Mouse (Mus musculus): ENCODE results near the gene Spint2. TPM values are rescaled to one million over a fixed set of nuclear protein-coding genes. Genes with fewer than 3 reads are reported as not detected.
A peak's percentile ranks its signal among the peaks of the same experiment; 100 is the strongest.
"Not testable (repeated sequence)": the region's sequence is repeated elsewhere in the genome, so short reads cannot be mapped to it uniquely, and the experiment has no call there.

Spint2 gene
- polyA plus RNA-seq, 1 experiment: 0.10 TPM

- no peaks in the 10 kb centered on the region for H3K27me3 ChIP-seq (ENCODE audit: control insufficient read depth, insufficient read depth, insufficient read length)
- TF ChIP-seq MYOG (IDR thresholded peaks at IDR 0.05; ENCODE audit: control insufficient read depth in 1 of 3, insufficient read depth in 1 of 3, insufficient read length in 2 of 3, low read depth in 2 of 3) (no peak), MYOD1 (IDR thresholded peaks at IDR 0.05; ENCODE audit: control insufficient read depth in 1 of 3, insufficient read length in 2 of 3, low read depth in 2 of 3) (no peak), TCF3 (IDR thresholded peaks at IDR 0.05; ENCODE audit: insufficient read length, low read depth) (no peak), E2F4 (IDR thresholded peaks at IDR 0.05; ENCODE audit: insufficient read depth) (no peak), MAX (IDR thresholded peaks at IDR 0.05; ENCODE audit: low read depth) (no peak), CEBPB (IDR thresholded peaks at IDR 0.05; ENCODE audit: insufficient read depth, poor library complexity, severe bottlenecking) (no peak), POLR2A (IDR thresholded peaks at IDR 0.05; ENCODE audit: insufficient read length, low read depth) (no peak), POLR2AphosphoS2 (IDR thresholded peaks at IDR 0.05; ENCODE audit: insufficient read length, low read depth) (no peak), USF1 (IDR thresholded peaks at IDR 0.05; ENCODE audit: low read depth) (no peak), REST (IDR thresholded peaks at IDR 0.05; ENCODE audit: insufficient read depth, insufficient read length) (no peak), SRF (IDR thresholded peaks at IDR 0.05; ENCODE audit: control insufficient read depth, insufficient read length, low read depth) (no peak), TCF12 (IDR thresholded peaks at IDR 0.05; ENCODE audit: insufficient read depth, poor library complexity, severe bottlenecking) (no peak)
- H3ac ChIP-seq (ENCODE audit: control insufficient read depth, insufficient read length): peak overlapping the region; percentile 22
- peak overlapping the region; percentile 59 for H3K4me3 ChIP-seq
- peak overlapping the region; percentile 94 for H3K4me2 ChIP-seq (ENCODE audit: low read depth)
- no peaks in the 10 kb centered on the region for H3K36me3 ChIP-seq (ENCODE audit: control insufficient read depth, insufficient read depth)
- H3K79me2 ChIP-seq (ENCODE audit: control insufficient read depth, insufficient read depth): no peaks in the 10 kb centered on the region
Observed at GRCm38 (mm10) chr7:29246619-29247313, 34.9 kb downstream of the Spint2 start.

DNA sequence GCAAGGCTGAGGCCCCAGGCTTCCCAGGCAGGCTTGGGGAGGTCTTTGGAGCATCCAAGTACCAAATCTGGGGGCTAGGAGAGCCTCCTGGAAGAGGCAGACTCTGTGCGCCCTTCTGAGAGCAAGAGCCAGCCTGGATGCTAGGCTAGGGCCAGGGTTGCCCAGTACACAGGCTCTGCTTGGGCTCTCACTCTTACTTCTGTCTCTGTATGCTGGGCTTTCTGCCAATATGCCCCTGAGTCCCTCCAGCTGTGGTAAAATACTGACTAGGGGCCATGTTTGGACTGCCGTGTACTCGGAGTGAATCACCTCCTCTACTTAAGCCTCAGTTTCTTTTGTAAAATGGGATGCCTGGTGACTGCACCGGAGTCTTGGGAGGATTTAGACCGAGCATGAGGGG lies 35.7 kb downstream of the Spint2 start:
- H3ac ChIP-seq (ENCODE audit: control insufficient read depth, insufficient read length): no peak overlapping the region
- H3K4me2 ChIP-seq (ENCODE audit: low read depth): no peak overlapping the region
- no peaks in the 10 kb centered on the region for H3K79me2 ChIP-seq (ENCODE audit: control insufficient read depth, insufficient read depth)
- no peaks in the 10 kb centered on the region for H3K27me3 ChIP-seq (ENCODE audit: control insufficient read depth, insufficient read depth, insufficient read length)
- H3K36me3 ChIP-seq (ENCODE audit: control insufficient read depth, insufficient read depth): no peaks in the 10 kb centered on the region
- no peak overlapping the region for H3K4me3 ChIP-seq
- TF ChIP-seq POLR2AphosphoS2 (IDR thresholded peaks at IDR 0.05; ENCODE audit: insufficient read length, low read depth) (no peak), MYOD1 (IDR thresholded peaks at IDR 0.05; ENCODE audit: control insufficient read depth in 1 of 3, insufficient read length in 2 of 3, low read depth in 2 of 3) (no peak), CEBPB (IDR thresholded peaks at IDR 0.05; ENCODE audit: insufficient read depth, poor library complexity, severe bottlenecking) (no peak)

- Histone ChIP-seq H3K27me3 (ENCODE audit: control insufficient read depth, insufficient read depth, insufficient read length) (no peaks in the 10 kb centered on the region), H3K4me2 (ENCODE audit: low read depth) (no peak overlapping the region), H3K79me2 (ENCODE audit: control insufficient read depth, insufficient read depth) (no peaks in the 10 kb centered on the region), H3ac (ENCODE audit: control insufficient read depth, insufficient read length) (no peak overlapping the region), H3K36me3 (ENCODE audit: control insufficient read depth, insufficient read depth) (no peaks in the 10 kb centered on the region), H3K4me3 (no peak overlapping the region)
- TF ChIP-seq USF1 (IDR thresholded peaks at IDR 0.05; ENCODE audit: low read depth) (no peak), MAX (IDR thresholded peaks at IDR 0.05; ENCODE audit: low read depth) (no peak), MYOG (IDR thresholded peaks at IDR 0.05; ENCODE audit: control insufficient read depth in 1 of 3, insufficient read depth in 1 of 3, insufficient read length in 2 of 3, low read depth in 2 of 3) (no peak), POLR2A (IDR thresholded peaks at IDR 0.05; ENCODE audit: insufficient read length, low read depth) (no peak), CEBPB (IDR thresholded peaks at IDR 0.05; ENCODE audit: insufficient read depth, poor library complexity, severe bottlenecking) (no peak), SRF (IDR thresholded peaks at IDR 0.05; ENCODE audit: control insufficient read depth, insufficient read length, low read depth) (no peak), MYOD1 (IDR thresholded peaks at IDR 0.05; ENCODE audit: control insufficient read depth in 1 of 3, insufficient read length in 2 of 3, low read depth in 2 of 3) (no peak), POLR2AphosphoS2 (IDR thresholded peaks at IDR 0.05; ENCODE audit: insufficient read length, low read depth) (no peak), TCF3 (IDR thresholded peaks at IDR 0.05; ENCODE audit: insufficient read length, low read depth) (no peak), REST (IDR thresholded peaks at IDR 0.05; ENCODE audit: insufficient read depth, insufficient read length) (no peak), E2F4 (IDR thresholded peaks at IDR 0.05; ENCODE audit: insufficient read depth) (no peak)
Observed at GRCm38 (mm10) chr7:29244732-29245416, 36.8 kb downstream of the Spint2 start.

DNA sequence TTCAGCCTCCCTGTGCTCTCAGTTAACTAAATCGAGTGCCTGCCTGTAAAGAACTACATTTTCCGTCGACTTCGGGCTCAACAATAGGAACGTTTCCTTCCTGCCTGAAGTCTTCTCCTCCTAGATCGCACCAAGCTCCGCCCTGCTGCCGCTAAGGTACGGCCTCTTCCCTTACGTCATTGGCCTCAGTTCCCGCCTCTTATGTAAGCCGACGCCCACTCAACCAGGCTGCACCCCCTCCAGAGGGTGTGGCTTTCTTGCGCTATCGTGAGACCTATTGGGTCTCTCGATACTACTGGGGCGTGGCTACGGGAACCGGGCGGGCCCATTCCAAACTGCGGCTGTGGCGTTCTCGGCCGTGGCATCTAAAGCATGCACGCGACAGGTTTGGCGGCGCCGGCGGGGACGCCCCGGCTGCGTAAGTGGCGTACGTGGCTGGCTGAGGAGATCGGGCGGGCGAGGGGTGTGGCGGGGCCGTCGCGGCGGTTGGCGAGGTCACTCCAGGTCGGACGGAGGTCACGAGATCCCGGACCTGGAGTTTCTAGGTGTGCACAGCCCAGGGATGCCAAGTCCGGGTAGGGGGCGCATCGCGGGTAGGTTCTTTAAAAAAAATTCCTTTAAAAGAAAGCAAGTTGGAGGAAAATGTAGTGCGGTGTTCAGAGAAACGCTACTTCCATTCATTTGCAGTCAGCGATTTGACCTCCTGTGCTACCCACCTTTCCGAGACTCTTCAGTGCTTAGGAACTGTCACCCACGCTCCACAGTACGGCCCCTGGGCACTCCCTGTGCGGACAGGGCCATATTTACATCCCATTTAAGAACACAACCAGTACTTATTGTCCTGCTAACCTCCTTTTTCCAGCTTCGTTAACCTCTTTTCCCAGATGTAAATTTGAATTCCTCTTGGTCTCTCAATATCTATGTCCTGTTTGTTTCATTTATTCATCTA lies 43.4 kb downstream of the Spint2 start, which contains the start of gene Yif1b:
Gene Yif1b, plus strand, starts transcription at position 311 of the 949 bp plus-strand sequence.
- no peaks in the 10 kb centered on the region for H3K27me3 ChIP-seq (ENCODE audit: control insufficient read depth, insufficient read depth, insufficient read length)
- TF ChIP-seq MAX (IDR thresholded peaks at IDR 0.05; ENCODE audit: low read depth): no peak
- TF ChIP-seq TCF12 (IDR thresholded peaks at IDR 0.05; ENCODE audit: insufficient read depth, poor library complexity, severe bottlenecking): no peak
- no peak for TF ChIP-seq TCF3 (IDR thresholded peaks at IDR 0.05; ENCODE audit: insufficient read length, low read depth)
- TF ChIP-seq CEBPB (IDR thresholded peaks at IDR 0.05; ENCODE audit: insufficient read depth, poor library complexity, severe bottlenecking): no peak
- TF ChIP-seq MYOD1 (IDR thresholded peaks at IDR 0.05; ENCODE audit: control insufficient read depth in 1 of 3, insufficient read length in 2 of 3, low read depth in 2 of 3): peak in 2 of 3 experiments; percentile 44 to 83
- no peak for TF ChIP-seq REST (IDR thresholded peaks at IDR 0.05; ENCODE audit: insufficient read depth, insufficient read length)
- peak; percentile 41 for TF ChIP-seq SRF (IDR thresholded peaks at IDR 0.05; ENCODE audit: control insufficient read depth, insufficient read length, low read depth)
- TF ChIP-seq USF1 (IDR thresholded peaks at IDR 0.05; ENCODE audit: low read depth): no peak
- peak; percentile 77 for TF ChIP-seq POLR2AphosphoS2 (IDR thresholded peaks at IDR 0.05; ENCODE audit: insufficient read length, low read depth)
- peak in 2 of 3 experiments; percentile 59 to 81 for TF ChIP-seq MYOG (IDR thresholded peaks at IDR 0.05; ENCODE audit: control insufficient read depth in 1 of 3, insufficient read depth in 1 of 3, insufficient read length in 2 of 3, low read depth in 2 of 3)
- TF ChIP-seq POLR2A (IDR thresholded peaks at IDR 0.05; ENCODE audit: insufficient read length, low read depth): peak; percentile 84
- TF ChIP-seq E2F4 (IDR thresholded peaks at IDR 0.05; ENCODE audit: insufficient read depth): peak; percentile 1

GRCm38 (mm10) chr7:29237596-29237995 lies 44.1 kb downstream of the Spint2 start:
- H3K79me2 ChIP-seq (ENCODE audit: control insufficient read depth, insufficient read depth): peaks cover 11% of the 10 kb centered on the region
- peak overlapping the region; percentile 65 for H3ac ChIP-seq (ENCODE audit: control insufficient read depth, insufficient read length)
- H3K4me2 ChIP-seq (ENCODE audit: low read depth): peak overlapping the region; percentile 87
- H3K4me3 ChIP-seq: peak overlapping the region; percentile 57
- not testable (repeated sequence) for H3K36me3 ChIP-seq (ENCODE audit: control insufficient read depth, insufficient read depth); H3K27me3 ChIP-seq (ENCODE audit: control insufficient read depth, insufficient read depth, insufficient read length)

More for the DNA sequence above, 43.4 kb downstream of the Spint2 start, which contains the start of gene Yif1b:
- H3K79me2 ChIP-seq (ENCODE audit: control insufficient read depth, insufficient read depth): peaks cover 11% of the 10 kb centered on the region
- peak within 1 kb of the TSS; percentile 57 for H3K4me3 ChIP-seq
- no peaks in the 10 kb centered on the region for H3K36me3 ChIP-seq (ENCODE audit: control insufficient read depth, insufficient read depth)
- H3K4me2 ChIP-seq (ENCODE audit: low read depth): peak within 1 kb of the TSS; percentile 87
- peak within 1 kb of the TSS; percentile 65 for H3ac ChIP-seq (ENCODE audit: control insufficient read depth, insufficient read length)
